Mouse (Mus musculus): ENCODE measurements around the gene Oprl1. TPM values are rescaled to one million over a fixed set of nuclear protein-coding genes. Genes with fewer than 3 reads are reported as not detected.

Gene Oprl1
- total and polyA plus RNA-seq, 2 experiments, result 0.06 TPM; not detected in 1

- no peaks in the 10 kb centered on the region for H3K4me1 ChIP-seq (ENCODE audit: control insufficient read depth, insufficient read depth, low read length)
- H3K9ac ChIP-seq (ENCODE audit: low read depth, low read length), result no peak overlapping the region
- 33% methylated on average over 4 of the region's 4 CpGs for WGBS
- no peaks in the 10 kb centered on the region for H3K27me3 ChIP-seq (ENCODE audit: control insufficient read depth, insufficient read depth, low read length)
- no peak for TF ChIP-seq POLR2A (IDR thresholded peaks at IDR 0.05; ENCODE audit: extremely low read depth, insufficient read depth, low read length)
- no peak for TF ChIP-seq CTCF (IDR thresholded peaks at IDR 0.05; ENCODE audit: low read depth, low read length)
- H3K27ac ChIP-seq (replicated peaks; ENCODE audit: insufficient read depth, low read depth, low read length), result no peak overlapping the region
- DNase-seq (ENCODE audit: extremely low read depth, low read depth, low spot score), result peak; percentile 37
- no peaks in the 10 kb centered on the region for H3K79me2 ChIP-seq (ENCODE audit: control insufficient read depth, insufficient read depth, low read length)
- H3K4me3 ChIP-seq (ENCODE audit: insufficient read depth, low read depth, low read length), result no peak overlapping the region
- H3K36me3 ChIP-seq (ENCODE audit: control insufficient read depth, insufficient read depth, low read length), result no peaks in the 10 kb centered on the region
Measured at GRCm38 (mm10) chr2:181706668-181707067, 8.1 kb upstream of the Oprl1 start.

- TF ChIP-seq POLR2A (IDR thresholded peaks at IDR 0.05; ENCODE audit: extremely low read depth, insufficient read depth, low read length) (no peak), CTCF (IDR thresholded peaks at IDR 0.05; ENCODE audit: low read depth, low read length) (no peak)
- 92% methylated on average over 1 of the region's 1 CpGs for WGBS
- H3K4me3 ChIP-seq (ENCODE audit: insufficient read depth, low read depth, low read length), result no peak overlapping the region
- H3K27ac ChIP-seq (replicated peaks; ENCODE audit: insufficient read depth, low read depth, low read length), result no peak overlapping the region
- no peak for DNase-seq (ENCODE audit: extremely low read depth, low read depth, low spot score)
- H3K79me2 ChIP-seq (ENCODE audit: control insufficient read depth, insufficient read depth, low read length), result no peaks in the 10 kb centered on the region
- no peak overlapping the region for H3K9ac ChIP-seq (ENCODE audit: low read depth, low read length)
- no peaks in the 10 kb centered on the region for H3K27me3 ChIP-seq (ENCODE audit: control insufficient read depth, insufficient read depth, low read length)
- no peaks in the 10 kb centered on the region for H3K4me1 ChIP-seq (ENCODE audit: control insufficient read depth, insufficient read depth, low read length)
- H3K36me3 ChIP-seq (ENCODE audit: control insufficient read depth, insufficient read depth, low read length), result no peaks in the 10 kb centered on the region
Measured at GRCm38 (mm10) chr2:181713749-181714148, 1.1 kb upstream of the Oprl1 start.

- TF ChIP-seq POLR2A (IDR thresholded peaks at IDR 0.05; ENCODE audit: extremely low read depth, insufficient read depth, low read length) (no peak), CTCF (IDR thresholded peaks at IDR 0.05; ENCODE audit: low read depth, low read length) (no peak)
- H3K79me2 ChIP-seq (ENCODE audit: control insufficient read depth, insufficient read depth, low read length), result no peaks in the 10 kb centered on the region
- no peaks in the 10 kb centered on the region for H3K27me3 ChIP-seq (ENCODE audit: control insufficient read depth, insufficient read depth, low read length)
- 78% methylated on average over 3 of the region's 3 CpGs for WGBS
- DNase-seq (ENCODE audit: extremely low read depth, low read depth, low spot score), result no peak
- H3K4me3 ChIP-seq (ENCODE audit: insufficient read depth, low read depth, low read length), result no peak overlapping the region
- no peaks in the 10 kb centered on the region for H3K4me1 ChIP-seq (ENCODE audit: control insufficient read depth, insufficient read depth, low read length)
- no peak overlapping the region for H3K9ac ChIP-seq (ENCODE audit: low read depth, low read length)
- H3K36me3 ChIP-seq (ENCODE audit: control insufficient read depth, insufficient read depth, low read length), result no peaks in the 10 kb centered on the region
- no peak overlapping the region for H3K27ac ChIP-seq (replicated peaks; ENCODE audit: insufficient read depth, low read depth, low read length)
Measured at GRCm38 (mm10) chr2:181715382-181715781, 566 bp downstream of the Oprl1 start.

GRCm38 (mm10) chr2:181716991-181717390 is 2.2 kb downstream of the Oprl1 start:
- no peak for TF ChIP-seq POLR2A (IDR thresholded peaks at IDR 0.05; ENCODE audit: extremely low read depth, insufficient read depth, low read length)
- TF ChIP-seq CTCF (IDR thresholded peaks at IDR 0.05; ENCODE audit: low read depth, low read length), result no peak

GRCm38 (mm10) chr2:181720061-181720460 is 5.2 kb downstream of the Oprl1 start:
- Histone ChIP-seq H3K79me2 (ENCODE audit: control insufficient read depth, insufficient read depth, low read length) (no peaks in the 10 kb centered on the region), H3K4me3 (ENCODE audit: insufficient read depth, low read depth, low read length) (no peak overlapping the region), H3K4me1 (ENCODE audit: control insufficient read depth, insufficient read depth, low read length) (no peaks in the 10 kb centered on the region), H3K9ac (ENCODE audit: low read depth, low read length) (no peak overlapping the region), H3K27me3 (ENCODE audit: control insufficient read depth, insufficient read depth, low read length) (no peaks in the 10 kb centered on the region), H3K36me3 (ENCODE audit: control insufficient read depth, insufficient read depth, low read length) (no peaks in the 10 kb centered on the region), H3K27ac (replicated peaks; ENCODE audit: insufficient read depth, low read depth, low read length) (no peak overlapping the region)
- no peak for TF ChIP-seq POLR2A (IDR thresholded peaks at IDR 0.05; ENCODE audit: extremely low read depth, insufficient read depth, low read length)
- TF ChIP-seq CTCF (IDR thresholded peaks at IDR 0.05; ENCODE audit: low read depth, low read length), result no peak
- no peak for DNase-seq (ENCODE audit: extremely low read depth, low read depth, low spot score)
- 46% methylated on average over 3 of the region's 3 CpGs for WGBS

More at GRCm38 (mm10) chr2:181716991-181717390, 2.2 kb downstream of the Oprl1 start:
- no peaks in the 10 kb centered on the region for H3K27me3 ChIP-seq (ENCODE audit: control insufficient read depth, insufficient read depth, low read length)
- H3K9ac ChIP-seq (ENCODE audit: low read depth, low read length), result no peak overlapping the region
- H3K4me3 ChIP-seq (ENCODE audit: insufficient read depth, low read depth, low read length), result no peak overlapping the region
- no peaks in the 10 kb centered on the region for H3K4me1 ChIP-seq (ENCODE audit: control insufficient read depth, insufficient read depth, low read length)
- H3K79me2 ChIP-seq (ENCODE audit: control insufficient read depth, insufficient read depth, low read length), result no peaks in the 10 kb centered on the region
- DNase-seq (ENCODE audit: extremely low read depth, low read depth, low spot score), result no peak
- 44% methylated on average over 3 of the region's 3 CpGs for WGBS
- H3K36me3 ChIP-seq (ENCODE audit: control insufficient read depth, insufficient read depth, low read length), result no peaks in the 10 kb centered on the region
- no peak overlapping the region for H3K27ac ChIP-seq (replicated peaks; ENCODE audit: insufficient read depth, low read depth, low read length)

GRCm38 (mm10) chr2:181721200-181721599 is 6.4 kb downstream of the Oprl1 start:
- no peak overlapping the region for H3K9ac ChIP-seq (ENCODE audit: low read depth, low read length)
- DNase-seq (ENCODE audit: extremely low read depth, low read depth, low spot score), result no peak
- H3K36me3 ChIP-seq (ENCODE audit: control insufficient read depth, insufficient read depth, low read length), result no peaks in the 10 kb centered on the region
- H3K27ac ChIP-seq (replicated peaks; ENCODE audit: insufficient read depth, low read depth, low read length), result no peak overlapping the region
- TF ChIP-seq CTCF (IDR thresholded peaks at IDR 0.05; ENCODE audit: low read depth, low read length) (no peak), POLR2A (IDR thresholded peaks at IDR 0.05; ENCODE audit: extremely low read depth, insufficient read depth, low read length) (no peak)
- no peaks in the 10 kb centered on the region for H3K27me3 ChIP-seq (ENCODE audit: control insufficient read depth, insufficient read depth, low read length)
- H3K79me2 ChIP-seq (ENCODE audit: control insufficient read depth, insufficient read depth, low read length), result no peaks in the 10 kb centered on the region
- no peak overlapping the region for H3K4me3 ChIP-seq (ENCODE audit: insufficient read depth, low read depth, low read length)
- H3K4me1 ChIP-seq (ENCODE audit: control insufficient read depth, insufficient read depth, low read length), result no peaks in the 10 kb centered on the region
